Mouse (Mus musculus) liver, postnatal 0 days (tissue): ENCODE measurements at regions not wholly inside any gene's neighbourhood (a gene's known extent, or its start where the extent isn't known, plus 50 kb on each side); places are given as distances from the start of the nearest gene placed in this dataset.

Experiments
- ATAC-seq: fragments of 200-750 bp; cut with Nextera tagmentation; 2 replicates; pipeline ENCODE4 v1.8.0; 2017; ENCODE audit warnings: mild to moderate bottlenecking, moderate library complexity
- DNase-seq: peaks from one replicate; pipeline ENCODE4 v3.0.0-alpha.2; 2016
- H3K27ac ChIP-seq: fragments of 300-500 bp; sonication (generic); 2 replicates; pipeline ENCODE4 v1.5.1; 2014; ENCODE audit warnings: antibody characterized with exemption, moderate library complexity, mild to moderate bottlenecking, low read depth
- H3K27me3 ChIP-seq: fragments of 300-500 bp; sonication (generic); 2 replicates; pipeline ENCODE4 v1.6.1; 2014; ENCODE audit warnings: low read length, control low read depth, mixed read lengths; ENCODE audit not compliant: insufficient read depth
- H3K36me3 ChIP-seq: fragments of 300-500 bp; sonication (generic); replicated peaks from 2 replicates; pipeline ENCODE4 v1.6.1; 2014; ENCODE audit warnings: mild to moderate bottlenecking, control low read depth, low read length, moderate library complexity, mixed read lengths; ENCODE audit not compliant: insufficient read depth
- H3K4me1 ChIP-seq: fragments of 300-500 bp; sonication (generic); 2 replicates; pipeline ENCODE4 v1.6.1; 2014; ENCODE audit warnings: antibody characterized with exemption, mild to moderate bottlenecking, control low read depth; ENCODE audit not compliant: insufficient read depth
- H3K4me2 ChIP-seq: fragments of 300-500 bp; sonication (generic); 2 replicates; pipeline ENCODE4 v1.6.1; 2014; ENCODE audit warnings: low read depth, mild to moderate bottlenecking, low read length, moderate library complexity, mixed read lengths
- H3K4me3 ChIP-seq: fragments of 300-500 bp; sonication (generic); 2 replicates; pipeline ENCODE4 v1.5.1; 2014; ENCODE audit warnings: low read depth, low read length
- H3K9ac ChIP-seq: fragments of 300-500 bp; sonication (generic); replicated peaks from 2 replicates; pipeline ENCODE4 v1.6.1; 2014; ENCODE audit warnings: mild to moderate bottlenecking, moderate library complexity
- H3K9me3 ChIP-seq: fragments of 300-500 bp; sonication (generic); 2 replicates; pipeline ENCODE4 v1.6.1; 2016; ENCODE audit warnings: mild to moderate bottlenecking, control low read depth, low read length, mixed read lengths
- CTCF ChIP-seq: sonication (generic); IDR thresholded peaks from 2 replicates; pipeline ENCODE4 v1.5.1; 2016; ENCODE audit warnings: antibody characterized with exemption, low read depth
- EP300 ChIP-seq: IDR thresholded peaks from 2 replicates; pipeline ENCODE4 v1.6.1; 2016; ENCODE audit warnings: antibody characterized with exemption, low read depth, mild to moderate bottlenecking
- WGBS: fragments of 180-500 bp; shearing (Covaris S2); extraction: QIAGEN DNeasy Blood & Tissue Kit; methylation state at CpG from one replicate; pipeline ENCODE4 v1.1.7; 2014; ENCODE audit not compliant: insufficient replicate concordance; 5-methylcytosine and 5-hydroxymethylcytosine counted together

- Histone ChIP-seq H3K4me1 (no peaks in the 10 kb centered on the region), H3K9me3 (no peaks in the 10 kb centered on the region), H3K4me2 (no peak overlapping the region), H3K4me3 (no peak overlapping the region), H3K27ac (no peak overlapping the region), H3K27me3 (no peaks in the 10 kb centered on the region), H3K9ac (no peak overlapping the region), H3K36me3 (no peaks in the 10 kb centered on the region)
- ATAC-seq (no peak), DNase-seq (no peak)
- 90% methylated on average over 13 of the region's 13 CpGs for WGBS
- TF ChIP-seq EP300 (no peak), CTCF (no peak)
Measured at GRCm38 (mm10) chr8:116320014-116320680, 184.6 kb upstream of the Dynlrb2 start.

- Histone ChIP-seq H3K4me2 (no peak overlapping the region), H3K4me1 (no peaks in the 10 kb centered on the region), H3K9ac (no peak overlapping the region), H3K4me3 (no peak overlapping the region), H3K27ac (no peak overlapping the region), H3K27me3 (no peaks in the 10 kb centered on the region), H3K36me3 (no peaks in the 10 kb centered on the region), H3K9me3 (no peaks in the 10 kb centered on the region)
- TF ChIP-seq CTCF = no peak
- TF ChIP-seq EP300 = no peak
- ATAC-seq = no peak
- WGBS = 49% methylated on average over 5 of the region's 5 CpGs
- no peak for DNase-seq
Measured at GRCm38 (mm10) chr8:116315410-116315809, 189.4 kb upstream of the Dynlrb2 start.

DNA sequence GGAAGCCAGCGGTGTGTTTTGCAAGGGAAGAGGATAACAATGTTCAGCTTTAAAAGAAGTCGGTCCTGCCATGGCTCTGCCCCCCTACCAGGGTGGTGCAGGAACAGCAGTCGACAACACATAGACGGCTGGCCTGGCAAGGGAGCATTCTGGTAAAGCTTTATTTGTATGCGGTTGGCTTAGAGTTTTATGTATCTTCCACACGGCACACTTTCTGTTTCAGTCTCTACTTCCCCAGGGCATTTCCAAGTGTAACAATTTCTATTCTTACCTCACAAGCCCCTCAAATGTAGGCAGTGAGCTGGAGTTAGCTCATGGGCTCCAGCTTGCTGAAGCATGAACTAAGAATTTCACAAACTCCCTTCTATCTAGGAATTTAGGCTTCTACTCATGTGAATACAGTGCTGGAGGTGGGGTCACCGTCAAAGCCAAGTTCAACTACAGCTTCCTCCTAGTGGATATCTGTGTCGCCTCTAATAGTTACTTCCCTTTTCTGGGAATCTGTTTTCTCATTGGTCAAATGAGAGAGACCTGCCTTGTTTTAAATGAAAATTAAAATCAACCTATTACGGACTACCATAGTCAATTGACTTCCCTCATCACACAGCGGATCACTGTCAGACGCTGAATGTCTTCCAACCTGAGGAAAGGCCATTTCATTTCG is 190.2 kb upstream of the Dynlrb2 start:
- WGBS = 72% methylated on average over 12 of the region's 12 CpGs
- no peaks in the 10 kb centered on the region for H3K4me1 ChIP-seq
- no peak for ATAC-seq
- TF ChIP-seq CTCF (no peak), EP300 (no peak)
- H3K4me2 ChIP-seq = peak overlapping the region; percentile 10; the same call in 1 of the 2 replicates
- no peak overlapping the region for H3K9ac ChIP-seq
- H3K27me3 ChIP-seq = no peaks in the 10 kb centered on the region
- no peak for DNase-seq
- H3K27ac ChIP-seq = no peak overlapping the region
- no peaks in the 10 kb centered on the region for H3K36me3 ChIP-seq
- H3K4me3 ChIP-seq = no peak overlapping the region
- no peaks in the 10 kb centered on the region for H3K9me3 ChIP-seq

DNA sequence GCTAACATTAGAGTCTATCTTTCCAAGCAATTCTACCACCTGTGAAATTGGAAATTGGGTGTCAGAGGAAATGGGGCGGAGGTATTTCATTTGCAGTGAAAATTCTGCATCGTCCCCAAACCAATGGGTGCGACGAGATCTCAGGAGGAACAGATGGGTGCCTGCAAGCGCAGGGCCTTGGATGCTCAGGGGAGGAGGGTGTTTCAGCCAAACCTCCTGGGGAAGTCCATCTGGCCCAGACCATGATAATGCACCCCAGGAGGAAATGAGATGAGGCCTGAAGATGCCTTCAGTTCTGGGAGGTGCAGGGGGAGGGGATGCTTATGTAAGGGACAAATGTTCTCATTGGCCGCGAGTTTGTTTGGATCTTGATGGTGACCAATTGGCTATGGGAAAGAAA is 205.9 kb upstream of the Dynlrb2 start:
- 83% methylated on average over 7 of the region's 7 CpGs for WGBS
- no peak overlapping the region for H3K4me2 ChIP-seq
- TF ChIP-seq CTCF (no peak), EP300 (no peak)
- H3K27me3 ChIP-seq = no peaks in the 10 kb centered on the region
- ATAC-seq (no peak), DNase-seq (no peak)
- H3K9ac ChIP-seq = no peak overlapping the region
- H3K27ac ChIP-seq = no peak overlapping the region
- H3K9me3 ChIP-seq = no peaks in the 10 kb centered on the region
- H3K4me3 ChIP-seq = no peak overlapping the region
- no peaks in the 10 kb centered on the region for H3K36me3 ChIP-seq
- H3K4me1 ChIP-seq = no peaks in the 10 kb centered on the region

GRCm38 (mm10) chr8:116290671-116291245 is 214.0 kb upstream of the Dynlrb2 start:
- TF ChIP-seq EP300 (no peak), CTCF (no peak)

GRCm38 (mm10) chr8:116289237-116289636 is 215.5 kb upstream of the Dynlrb2 start:
- ATAC-seq (no peak), DNase-seq (no peak)
- Histone ChIP-seq H3K36me3 (no peaks in the 10 kb centered on the region), H3K4me3 (no peak overlapping the region), H3K4me2 (no peak overlapping the region), H3K9me3 (no peaks in the 10 kb centered on the region), H3K9ac (no peak overlapping the region), H3K27me3 (no peaks in the 10 kb centered on the region), H3K27ac (no peak overlapping the region), H3K4me1 (no peaks in the 10 kb centered on the region)
- TF ChIP-seq EP300 = no peak
- WGBS = 56% methylated on average over 2 of the region's 2 CpGs

More at GRCm38 (mm10) chr8:116290671-116291245, 214.0 kb upstream of the Dynlrb2 start:
- H3K27me3 ChIP-seq = no peaks in the 10 kb centered on the region
- 69% methylated on average over 6 of the region's 6 CpGs for WGBS
- no peak overlapping the region for H3K9ac ChIP-seq
- H3K4me1 ChIP-seq = no peaks in the 10 kb centered on the region
- H3K4me3 ChIP-seq = no peak overlapping the region
- H3K9me3 ChIP-seq = no peaks in the 10 kb centered on the region
- DNase-seq = no peak
- H3K36me3 ChIP-seq = no peaks in the 10 kb centered on the region
- H3K4me2 ChIP-seq = no peak overlapping the region
- H3K27ac ChIP-seq = no peak overlapping the region
- ATAC-seq = no peak
